Mouse (Mus musculus): Measurements from ENCODE around the gene Tnfaip8l3. TPM values are rescaled to one million over a fixed set of nuclear protein-coding genes. Genes with fewer than 3 reads are reported as not detected.
"Not testable (repeated sequence)": the region's sequence is repeated elsewhere in the genome, so short reads cannot be mapped to it uniquely, and the experiment has no call there.

The Tnfaip8l3 gene
- polyA plus RNA-seq, 1 experiment from 2014 or later: 0.31 TPM

GRCm38 (mm10) chr9:54064836-54065235, 3.4 kb downstream of the Tnfaip8l3 start:
- no peak overlapping the region for H3K27ac ChIP-seq (replicated peaks)
- no peak for ATAC-seq (replicated peaks)
- 52% methylated on average over 3 of the region's 3 CpGs for WGBS
- no peaks in the 10 kb centered on the region for H3K36me3 ChIP-seq
- H3K4me1 ChIP-seq: peaks cover 29% of the 10 kb centered on the region
- no peak overlapping the region for H3K4me2 ChIP-seq (replicated peaks)
- H3K27me3 ChIP-seq: peaks cover 6% of the 10 kb centered on the region; the same call in 1 of the 2 replicates
- no peak overlapping the region for H3K9ac ChIP-seq (replicated peaks)
- H3K4me3 ChIP-seq: no peak overlapping the region
- H3K9me3 ChIP-seq: no peaks in the 10 kb centered on the region

DNA sequence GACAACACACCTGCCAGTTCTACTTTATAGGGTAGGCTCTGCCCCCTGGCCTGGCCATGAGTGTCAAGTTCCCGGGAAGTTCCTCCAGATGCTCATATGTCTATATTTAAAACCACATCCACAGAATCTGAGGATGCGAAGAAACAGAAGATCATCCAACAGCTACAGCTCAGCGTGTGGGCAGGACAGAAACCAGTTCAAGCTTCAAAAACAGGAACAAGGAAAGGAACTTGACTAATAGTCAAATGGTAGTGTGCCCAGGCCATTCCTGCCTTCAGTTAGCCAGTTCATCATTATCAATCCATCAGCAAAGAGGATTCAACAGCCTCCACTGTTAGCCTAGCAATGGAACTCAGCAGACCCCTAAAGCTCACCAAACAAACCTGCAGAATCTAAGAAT, 4.5 kb downstream of the Tnfaip8l3 start:
- 87% methylated on average over 3 of the region's 3 CpGs for WGBS
- H3K9me3 ChIP-seq: no peaks in the 10 kb centered on the region
- no peak overlapping the region for H3K4me3 ChIP-seq
- no peak overlapping the region for H3K27ac ChIP-seq (replicated peaks)
- H3K4me2 ChIP-seq (replicated peaks): no peak overlapping the region
- no peak overlapping the region for H3K9ac ChIP-seq (replicated peaks)
- H3K36me3 ChIP-seq: no peaks in the 10 kb centered on the region
- H3K27me3 ChIP-seq: peaks cover 6% of the 10 kb centered on the region; the same call in 1 of the 2 replicates
- H3K4me1 ChIP-seq: peaks cover 21% of the 10 kb centered on the region
- no peak for ATAC-seq (replicated peaks)

- Histone ChIP-seq H3K4me2 (replicated peaks) (no peak overlapping the region), H3K9me3 (no peaks in the 10 kb centered on the region), H3K4me3 (no peak overlapping the region), H3K4me1 (peaks cover 7% of the 10 kb centered on the region; the same call in 1 of the 2 replicates), H3K36me3 (no peaks in the 10 kb centered on the region), H3K27me3 (no peaks in the 10 kb centered on the region), H3K27ac (replicated peaks) (no peak overlapping the region), H3K9ac (replicated peaks) (no peak overlapping the region)
- ATAC-seq (replicated peaks): no peak
- 79% methylated on average over 5 of the region's 5 CpGs for WGBS
Measured at GRCm38 (mm10) chr9:54061666-54062065, 6.5 kb downstream of the Tnfaip8l3 start.

- Histone ChIP-seq H3K9me3 (no peaks in the 10 kb centered on the region), H3K9ac (replicated peaks) (no peak overlapping the region), H3K4me3 (no peak overlapping the region), H3K27ac (replicated peaks) (no peak overlapping the region), H3K27me3 (no peaks in the 10 kb centered on the region), H3K4me1 (no peaks in the 10 kb centered on the region), H3K4me2 (replicated peaks) (no peak overlapping the region), H3K36me3 (no peaks in the 10 kb centered on the region)
- 89% methylated on average over 3 of the region's 3 CpGs for WGBS
- no peak for ATAC-seq (replicated peaks)
Measured at GRCm38 (mm10) chr9:54051298-54052068, 16.7 kb downstream of the Tnfaip8l3 start.

GRCm38 (mm10) chr9:54048978-54049377, 19.2 kb downstream of the Tnfaip8l3 start:
- Histone ChIP-seq H3K27me3 (no peaks in the 10 kb centered on the region), H3K36me3 (no peaks in the 10 kb centered on the region), H3K9me3 (no peaks in the 10 kb centered on the region), H3K4me3 (no peak overlapping the region), H3K9ac (replicated peaks) (no peak overlapping the region), H3K27ac (replicated peaks) (no peak overlapping the region), H3K4me1 (no peaks in the 10 kb centered on the region), H3K4me2 (replicated peaks) (no peak overlapping the region)
- 74% methylated on average over 5 of the region's 5 CpGs for WGBS
- no peak for ATAC-seq (replicated peaks)

GRCm38 (mm10) chr9:54043067-54043466, 25.1 kb downstream of the Tnfaip8l3 start:
- no peak overlapping the region for H3K4me3 ChIP-seq
- H3K9me3 ChIP-seq: no peaks in the 10 kb centered on the region
- H3K4me1 ChIP-seq: peaks cover 6% of the 10 kb centered on the region
- no peak for ATAC-seq (replicated peaks)
- H3K36me3 ChIP-seq: no peaks in the 10 kb centered on the region
- 87% methylated on average over 5 of the region's 5 CpGs for WGBS
- no peaks in the 10 kb centered on the region for H3K27me3 ChIP-seq
- H3K9ac ChIP-seq (replicated peaks): no peak overlapping the region
- H3K27ac ChIP-seq (replicated peaks): no peak overlapping the region
- no peak overlapping the region for H3K4me2 ChIP-seq (replicated peaks)

- Histone ChIP-seq H3K4me1 (peaks cover 16% of the 10 kb centered on the region), H3K9me3 (no peaks in the 10 kb centered on the region), H3K4me2 (replicated peaks) (no peak overlapping the region), H3K9ac (replicated peaks) (no peak overlapping the region), H3K27me3 (no peaks in the 10 kb centered on the region), H3K36me3 (no peaks in the 10 kb centered on the region), H3K4me3 (no peak overlapping the region), H3K27ac (replicated peaks) (0 out of 2 replicates have a peak overlapping the region, but pooled peaks have one; percentile 35)
- peak; percentile 67; the same call in 1 of the 2 replicates for ATAC-seq (replicated peaks)
- WGBS: 30% methylated on average over 9 of the region's 9 CpGs
Measured at GRCm38 (mm10) chr9:54037717-54038116, 30.5 kb downstream of the Tnfaip8l3 start.

DNA sequence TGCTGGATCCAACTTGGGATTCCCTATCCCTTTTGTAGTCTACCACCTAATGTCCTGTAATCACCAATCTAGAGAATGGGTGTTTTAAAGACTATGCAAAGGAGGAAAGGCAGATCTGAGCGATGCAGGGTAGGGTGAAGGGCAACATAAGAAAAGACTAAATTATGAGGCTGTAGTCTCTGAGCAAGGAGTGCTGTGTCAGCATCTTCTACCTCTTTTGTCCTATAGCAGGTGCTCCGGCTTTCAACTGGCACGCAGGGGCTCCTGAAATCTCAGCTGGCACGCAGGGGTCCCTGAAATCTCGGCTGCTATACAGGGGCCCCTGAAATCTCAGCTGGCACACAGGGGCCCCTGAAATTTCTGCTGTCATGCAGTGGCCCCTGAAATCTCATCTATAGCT, 33.5 kb downstream of the Tnfaip8l3 start:
- no peaks in the 10 kb centered on the region for H3K9me3 ChIP-seq
- no peak overlapping the region for H3K4me3 ChIP-seq
- no peak for ATAC-seq (replicated peaks)
- WGBS: 77% methylated on average over 5 of the region's 5 CpGs
- H3K4me1 ChIP-seq: peaks cover 16% of the 10 kb centered on the region
- no peak overlapping the region for H3K9ac ChIP-seq (replicated peaks)
- no peak overlapping the region for H3K27ac ChIP-seq (replicated peaks)
- H3K4me2 ChIP-seq (replicated peaks): no peak overlapping the region
- H3K27me3 ChIP-seq: no peaks in the 10 kb centered on the region
- no peaks in the 10 kb centered on the region for H3K36me3 ChIP-seq

- Histone ChIP-seq H3K9me3 (no peaks in the 10 kb centered on the region), H3K4me1 (no peaks in the 10 kb centered on the region), H3K4me2 (replicated peaks) (no peak overlapping the region), H3K4me3 (no peak overlapping the region), H3K27ac (replicated peaks) (no peak overlapping the region), H3K27me3 (no peaks in the 10 kb centered on the region), H3K9ac (replicated peaks) (no peak overlapping the region), H3K36me3 (no peaks in the 10 kb centered on the region)
- WGBS: 76% methylated on average over 3 of the region's 3 CpGs
- ATAC-seq (replicated peaks): no peak
Measured at GRCm38 (mm10) chr9:54022795-54023194, 45.4 kb downstream of the Tnfaip8l3 start.

- H3K27ac ChIP-seq (replicated peaks): no peak overlapping the region
- H3K4me1 ChIP-seq: no peaks in the 10 kb centered on the region
- no peak overlapping the region for H3K4me2 ChIP-seq (replicated peaks)
- H3K9me3 ChIP-seq: no peaks in the 10 kb centered on the region
- H3K36me3 ChIP-seq: no peaks in the 10 kb centered on the region
- H3K27me3 ChIP-seq: no peaks in the 10 kb centered on the region
- H3K9ac ChIP-seq (replicated peaks): no peak overlapping the region
- H3K4me3 ChIP-seq: no peak overlapping the region
- 72% methylated on average over 1 of the region's 1 CpGs for WGBS
- no peak for ATAC-seq (replicated peaks)
Measured at GRCm38 (mm10) chr9:53994528-53994927, 73.7 kb downstream of the Tnfaip8l3 start.

DNA sequence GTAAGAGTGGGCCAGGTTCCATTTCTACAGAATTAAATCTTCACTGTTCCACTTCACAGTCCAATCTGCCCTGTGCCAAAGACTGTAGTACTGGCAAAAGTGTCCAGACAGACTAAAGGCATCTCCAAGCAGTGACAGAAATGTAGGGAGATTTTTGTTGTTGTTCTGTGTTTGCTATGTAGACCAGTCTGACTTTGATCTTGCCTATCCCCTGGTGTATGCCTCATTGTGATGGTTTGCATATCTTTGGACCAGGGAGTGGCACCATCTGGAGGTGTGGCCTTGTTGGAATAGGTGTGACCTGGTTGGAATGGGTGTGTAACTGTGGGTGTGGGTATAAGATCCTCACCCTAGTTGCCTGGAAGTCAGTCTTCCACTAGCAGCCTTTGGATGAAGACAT, 75.6 kb downstream of the Tnfaip8l3 start:
- not testable (repeated sequence) for H3K4me1 ChIP-seq; H3K27ac ChIP-seq (replicated peaks); ATAC-seq (replicated peaks); H3K9ac ChIP-seq (replicated peaks); H3K36me3 ChIP-seq; H3K9me3 ChIP-seq; H3K27me3 ChIP-seq; H3K4me3 ChIP-seq; H3K4me2 ChIP-seq (replicated peaks)

DNA sequence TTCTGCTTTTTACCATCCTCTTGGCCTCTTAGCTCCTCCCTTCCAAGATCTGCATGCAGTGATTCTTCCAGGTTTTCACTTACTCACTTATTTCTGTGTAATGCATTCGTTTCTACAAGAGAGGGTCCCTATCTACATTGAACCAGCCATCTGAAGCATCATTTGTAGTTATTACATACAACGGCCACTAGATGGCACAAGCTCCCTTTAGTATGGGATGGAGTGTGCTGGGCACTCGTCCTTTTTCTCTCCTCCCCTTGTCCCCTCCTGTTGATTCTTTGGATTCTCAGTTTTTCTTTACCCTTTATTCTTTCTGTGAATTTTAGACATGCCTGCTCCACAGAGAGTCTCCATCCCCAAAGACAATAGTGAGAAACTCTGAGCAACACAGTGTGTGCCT, 77.3 kb downstream of the Tnfaip8l3 start:
- Histone ChIP-seq H3K9ac (replicated peaks) (no peak overlapping the region), H3K4me2 (replicated peaks) (no peak overlapping the region), H3K4me1 (no peaks in the 10 kb centered on the region), H3K27ac (replicated peaks) (no peak overlapping the region), H3K27me3 (no peaks in the 10 kb centered on the region), H3K4me3 (no peak overlapping the region), H3K36me3 (no peaks in the 10 kb centered on the region), H3K9me3 (no peaks in the 10 kb centered on the region)
- peak; percentile 89; the same call in 1 of the 2 replicates for ATAC-seq (replicated peaks)
- 2% methylated on average over 3 of the region's 3 CpGs for WGBS

- Histone ChIP-seq H3K36me3 (no peaks in the 10 kb centered on the region), H3K27me3 (no peaks in the 10 kb centered on the region), H3K4me1 (no peaks in the 10 kb centered on the region), H3K4me2 (replicated peaks) (no peak overlapping the region), H3K4me3 (no peak overlapping the region), H3K27ac (replicated peaks) (no peak overlapping the region), H3K9ac (replicated peaks) (no peak overlapping the region), H3K9me3 (no peaks in the 10 kb centered on the region)
- WGBS: 35% methylated on average over 3 of the region's 3 CpGs
- ATAC-seq (replicated peaks): peak; percentile 58
Measured at GRCm38 (mm10) chr9:53986972-53987371, 81.2 kb downstream of the Tnfaip8l3 start.

Data from forebrain, embryonic 15.5 days (tissue).